Mouse (Mus musculus) embryonic fibroblast, embryonic 13.5 days (primary cell): ENCODE results near the gene Fbxo39. TPM values are rescaled to one million over a fixed set of nuclear protein-coding genes. Genes with fewer than 3 reads are reported as not detected.

ENCODE experiments used
- H3K27ac ChIP-seq: 2 replicates; pipeline ENCODE4 v1.5.1; 2012; ENCODE audit warnings: low read length, control low read depth, inconsistent platforms; ENCODE audit not compliant: insufficient read depth
- H3K4me1 ChIP-seq: 2 replicates; pipeline ENCODE4 v1.6.1; 2011; ENCODE audit warnings: low read length; ENCODE audit not compliant: control insufficient read depth, insufficient read depth
- H3K4me3 ChIP-seq: 2 replicates; pipeline ENCODE4 v1.5.1; 2011; ENCODE audit warnings: mild to moderate bottlenecking, control low read depth, low read length; ENCODE audit not compliant: insufficient read depth
- CTCF ChIP-seq: IDR thresholded peaks from 2 replicates; pipeline ENCODE4 v1.5.1; 2011; ENCODE audit warnings: mild to moderate bottlenecking, control low read depth, low read length, moderate library complexity, borderline replicate concordance; ENCODE audit not compliant: insufficient read depth
- POLR2A ChIP-seq: IDR thresholded peaks from 2 replicates; pipeline ENCODE4 v1.6.1; 2011; ENCODE audit warnings: low read depth, mild to moderate bottlenecking, control low read depth, low read length, moderate library complexity
- polyA plus RNA-seq: library from polyadenylated mRNA; stranded (reverse); fragments of >200 nt; gene quantifications from 2 replicates; pipeline ENCODE4 v1.2.4, GENCODE M21; 2011; ENCODE audit warnings: low read depth; ENCODE audit not compliant: missing spikeins, insufficient read length

Fbxo39 gene
- polyA plus RNA-seq = not detected in 2 replicates

DNA sequence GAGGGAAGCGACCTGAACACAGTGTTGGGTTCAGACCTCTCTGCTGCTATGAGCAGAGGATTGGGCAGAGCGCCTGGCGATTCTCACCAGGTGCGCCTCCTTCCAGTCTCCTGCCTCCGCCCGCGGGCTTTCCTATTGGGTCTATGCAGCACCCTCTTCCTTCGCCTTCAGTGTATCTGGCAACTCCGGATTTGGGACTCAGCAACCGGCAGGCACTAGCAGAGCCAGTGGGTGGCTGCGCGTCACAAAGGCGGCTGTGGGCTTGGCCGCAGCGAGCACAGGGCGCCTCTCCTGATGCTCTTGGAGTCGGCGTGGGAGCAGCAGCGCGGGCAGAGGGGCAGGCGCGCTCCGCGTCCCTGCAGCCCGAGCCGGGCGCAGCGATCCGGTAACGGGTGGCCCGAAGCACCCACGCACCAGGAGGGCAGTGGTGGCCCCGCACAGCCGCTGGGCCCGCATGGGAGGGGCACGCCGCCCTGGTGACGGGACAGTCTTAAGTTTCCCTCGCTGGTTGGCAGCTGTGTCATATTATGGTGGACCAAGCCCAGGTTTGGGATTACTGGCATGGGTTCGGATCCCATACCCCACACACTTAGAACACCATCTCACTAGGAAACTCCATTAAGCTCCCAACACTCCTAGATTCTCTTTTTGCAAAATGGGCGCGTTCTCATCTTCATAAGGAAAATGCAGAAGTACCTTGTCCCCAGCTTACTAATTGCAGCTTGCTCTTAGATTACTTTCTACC is at the start of gene Fbxo39:
TSS of gene Fbxo39 (plus strand) at position 294 of the 745 bp plus-strand sequence.
- H3K4me3 ChIP-seq = no peak within 1 kb of the TSS
- TF ChIP-seq POLR2A = no peak
- TF ChIP-seq CTCF = no peak
- H3K27ac ChIP-seq = no peak within 1 kb of the TSS
- no peaks in the 10 kb centered on the region for H3K4me1 ChIP-seq

DNA sequence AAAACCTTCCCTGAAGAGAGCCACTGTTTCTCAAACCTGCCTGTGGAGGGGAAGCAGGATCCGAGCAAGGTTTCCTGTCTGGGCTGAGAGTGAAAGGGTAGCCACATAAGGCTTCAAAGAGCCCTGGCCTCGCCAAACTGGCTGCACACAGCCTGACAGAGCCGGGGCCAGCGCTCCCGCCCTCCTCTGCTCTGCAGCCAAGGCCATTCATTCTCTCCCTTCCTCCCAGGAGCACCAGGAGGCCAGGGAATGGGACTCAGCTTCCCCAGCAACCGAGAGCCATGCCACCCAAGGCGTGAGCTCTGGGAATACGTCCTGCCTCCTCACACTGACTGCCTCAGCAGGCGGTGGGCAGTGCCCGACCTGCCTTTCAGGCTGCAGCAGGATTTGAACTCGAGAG is 48.8 kb upstream of the Fbxo39 start:
- Histone ChIP-seq H3K4me3 (no peak overlapping the region), H3K27ac (no peak overlapping the region), H3K4me1 (no peaks in the 10 kb centered on the region)
- TF ChIP-seq POLR2A = no peak

- Histone ChIP-seq H3K4me3 (peak overlapping the region; percentile 40), H3K4me1 (no peaks in the 10 kb centered on the region), H3K27ac (no peak overlapping the region)
- TF ChIP-seq POLR2A = no peak
- TF ChIP-seq CTCF = 0 out of 2 replicates have a peak, but pooled peaks have one; percentile 14
These were observed 47.9 kb upstream of the Fbxo39 start for GRCm38 (mm10) chr11:72266207-72266959.

DNA sequence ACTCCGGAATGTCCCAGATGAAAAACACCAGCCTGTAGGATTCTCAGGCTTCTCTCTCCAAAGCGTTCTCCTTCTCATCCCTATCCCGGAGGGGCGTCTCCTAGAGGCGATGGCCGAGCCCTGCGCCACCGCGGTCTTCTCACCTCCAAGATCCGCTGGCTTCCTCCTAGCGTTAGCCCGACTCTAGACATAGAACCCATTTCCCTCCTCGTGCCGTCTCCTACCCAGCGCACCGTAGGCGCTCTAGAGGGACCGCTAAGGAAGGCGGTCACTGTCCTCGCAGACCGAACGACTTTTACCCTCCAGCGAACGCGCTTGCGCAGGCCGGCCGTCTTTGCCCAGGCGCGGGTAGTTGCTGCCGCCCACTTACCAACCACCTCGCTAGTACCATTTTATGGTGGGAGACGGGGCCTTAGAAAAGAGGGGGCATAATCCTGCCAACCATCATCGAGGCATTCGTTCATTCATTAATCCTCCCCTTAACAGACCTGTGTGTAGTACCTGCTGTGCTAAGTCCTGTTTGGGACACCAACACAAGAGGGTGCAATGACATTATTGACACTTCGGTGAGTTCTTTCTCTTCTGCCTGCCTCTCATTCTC is 47.2 kb upstream of the Fbxo39 start, which contains the start of gene Slc13a5:
TSS of gene Slc13a5 (minus strand) at position 263 of the 601 bp plus-strand sequence.
- H3K27ac ChIP-seq = no peak within 1 kb of the TSS
- H3K4me1 ChIP-seq = no peaks in the 10 kb centered on the region
- H3K4me3 ChIP-seq = peak within 1 kb of the TSS; percentile 40
- no peak for TF ChIP-seq CTCF
- no peak for TF ChIP-seq POLR2A

DNA sequence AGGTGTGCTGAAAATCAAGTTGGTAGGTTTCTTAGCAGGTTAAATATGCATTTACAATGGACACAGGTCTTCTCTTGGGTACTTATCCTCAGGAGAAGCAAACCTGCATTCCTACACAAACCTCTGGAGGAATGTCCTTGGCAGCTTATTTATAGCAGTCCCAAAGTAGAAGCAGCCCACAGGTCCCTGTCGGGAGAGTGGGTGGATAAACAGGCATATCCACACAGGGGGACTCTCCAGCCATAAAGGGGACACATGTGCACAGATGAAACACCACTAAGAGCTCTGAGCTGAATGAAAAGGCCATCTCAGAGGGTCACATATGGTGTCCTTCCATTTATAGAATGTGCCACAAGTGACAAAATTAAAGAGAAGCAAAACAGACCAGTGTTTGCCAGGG is 42.5 kb upstream of the Fbxo39 start:
- TF ChIP-seq POLR2A = no peak
- no peak for TF ChIP-seq CTCF
- no peak overlapping the region for H3K4me3 ChIP-seq
- H3K4me1 ChIP-seq = no peaks in the 10 kb centered on the region
- no peak overlapping the region for H3K27ac ChIP-seq

DNA sequence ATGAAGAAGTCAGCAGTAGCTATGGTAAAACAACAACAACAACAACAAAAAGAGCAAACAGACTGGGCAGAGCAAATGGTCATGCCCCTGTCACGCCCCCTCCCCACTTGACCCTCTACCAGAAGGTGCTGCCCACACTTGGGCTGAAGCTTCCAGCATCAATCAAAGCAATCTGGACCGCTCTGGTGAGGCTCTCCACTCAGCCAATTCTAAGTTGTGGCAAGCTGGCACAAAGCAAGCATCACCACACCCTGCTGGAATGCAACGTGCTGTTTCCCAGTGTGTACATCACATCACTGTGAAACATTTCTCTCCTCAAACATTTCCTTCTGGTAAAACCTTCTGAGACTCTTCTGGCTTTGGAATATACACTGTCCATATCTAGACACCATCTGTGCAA is 40.9 kb upstream of the Fbxo39 start:
- Histone ChIP-seq H3K4me3 (no peak overlapping the region), H3K4me1 (no peaks in the 10 kb centered on the region), H3K27ac (no peak overlapping the region)
- TF ChIP-seq POLR2A = no peak
- no peak for TF ChIP-seq CTCF

- Histone ChIP-seq H3K27ac (no peak overlapping the region), H3K4me3 (no peak overlapping the region), H3K4me1 (no peaks in the 10 kb centered on the region)
- no peak for TF ChIP-seq CTCF
- TF ChIP-seq POLR2A = no peak
These were observed 32.9 kb upstream of the Fbxo39 start for GRCm38 (mm10) chr11:72281143-72281851.

DNA sequence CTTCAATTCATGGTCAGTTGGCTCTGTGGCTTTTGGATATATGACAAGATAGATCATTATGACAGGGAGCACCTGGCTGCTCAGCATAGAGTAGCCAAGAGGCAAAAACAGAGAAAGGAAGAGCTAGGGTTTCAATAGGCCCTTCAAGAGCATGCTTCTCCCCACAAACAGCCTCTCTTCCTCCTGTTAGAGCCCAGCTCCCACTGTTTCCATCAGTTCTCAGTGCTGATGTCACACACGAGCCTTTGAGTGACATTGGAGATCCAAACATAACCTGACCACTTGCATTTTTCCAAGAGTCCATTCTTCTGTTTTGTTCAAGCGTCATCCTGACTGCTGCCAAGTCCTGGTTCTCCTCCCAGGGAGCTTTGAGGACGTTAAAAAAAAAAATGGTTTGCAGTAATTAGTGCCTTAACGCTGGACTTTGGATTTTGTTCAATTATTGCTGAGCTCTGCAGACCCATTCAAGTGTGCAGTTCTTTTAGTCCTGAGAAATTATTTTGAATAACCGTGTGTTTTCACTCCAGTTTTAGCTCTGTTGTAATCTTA is 32.3 kb upstream of the Fbxo39 start:
- no peaks in the 10 kb centered on the region for H3K4me1 ChIP-seq
- H3K27ac ChIP-seq = no peak overlapping the region
- TF ChIP-seq POLR2A (no peak), CTCF (no peak)
- no peak overlapping the region for H3K4me3 ChIP-seq

DNA sequence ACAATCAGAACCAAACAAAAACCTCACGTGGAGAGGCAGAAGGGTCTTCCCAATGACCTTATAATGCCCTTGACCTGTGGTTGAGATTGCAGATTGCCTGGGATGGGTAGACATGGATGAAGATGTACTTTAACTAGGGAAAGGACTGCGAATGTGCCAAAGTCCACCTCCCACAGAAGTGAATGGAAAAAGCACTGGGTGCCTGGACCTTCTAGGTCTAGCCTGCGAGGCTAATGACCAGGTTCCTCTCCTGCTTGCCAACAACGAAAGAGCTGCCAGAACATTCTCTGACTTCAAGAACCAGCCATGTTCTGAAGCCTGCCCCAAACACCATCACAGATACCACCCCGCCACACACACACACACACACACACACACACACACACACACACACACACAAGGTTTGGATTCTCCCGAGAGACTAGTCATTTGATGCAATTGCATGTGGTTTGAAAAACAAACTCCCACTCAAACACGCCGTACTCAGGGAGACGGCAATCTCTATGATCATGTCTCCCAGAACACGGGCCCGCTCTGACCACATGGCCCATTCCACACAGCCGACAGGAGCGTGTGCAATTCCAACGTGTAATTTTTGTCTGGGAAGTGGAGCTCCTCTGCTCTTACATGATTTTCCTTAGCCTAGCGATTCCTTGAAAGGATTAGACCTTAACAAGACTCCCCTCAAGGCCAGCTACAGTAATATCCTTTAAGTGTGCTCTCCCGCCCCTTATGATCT is 30.6 kb upstream of the Fbxo39 start:
- Histone ChIP-seq H3K4me3 (no peak overlapping the region), H3K4me1 (no peaks in the 10 kb centered on the region), H3K27ac (no peak overlapping the region)
- no peak for TF ChIP-seq POLR2A
- no peak for TF ChIP-seq CTCF
